Mouse (Mus musculus): ENCODE results near the gene Celf3.

Celf3 gene

DNA sequence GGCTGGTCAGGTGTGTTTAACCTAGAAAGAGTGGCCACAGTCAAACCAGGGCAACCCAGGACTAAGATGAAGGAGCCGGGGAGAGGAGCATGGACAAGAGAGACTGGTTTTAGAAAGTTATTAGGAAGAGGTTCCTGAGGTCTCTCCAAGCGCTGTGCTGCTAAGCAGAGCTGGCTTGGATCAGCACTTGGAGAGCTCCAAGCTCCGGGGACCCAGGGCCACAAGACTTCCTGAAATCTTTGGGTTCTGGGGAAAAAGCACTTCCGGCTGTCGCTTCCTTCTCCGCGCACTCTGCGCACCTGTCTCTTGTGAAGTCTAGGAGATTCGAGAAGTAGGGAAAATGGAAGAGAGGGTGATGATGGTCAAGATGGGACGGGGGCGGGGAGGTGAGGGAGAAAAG is 1.5 kb downstream of the Celf3 start:
- DNase-seq (ENCODE audit: low read depth, low spot score): no peak

- no peak for DNase-seq (ENCODE audit: low read depth, low spot score)
Observed at GRCm38 (mm10) chr3:94480291-94480884, 2.3 kb downstream of the Celf3 start, which contains the start of gene Riiad1. Riiad1 (minus strand) TSS chr3:94480341.

DNA sequence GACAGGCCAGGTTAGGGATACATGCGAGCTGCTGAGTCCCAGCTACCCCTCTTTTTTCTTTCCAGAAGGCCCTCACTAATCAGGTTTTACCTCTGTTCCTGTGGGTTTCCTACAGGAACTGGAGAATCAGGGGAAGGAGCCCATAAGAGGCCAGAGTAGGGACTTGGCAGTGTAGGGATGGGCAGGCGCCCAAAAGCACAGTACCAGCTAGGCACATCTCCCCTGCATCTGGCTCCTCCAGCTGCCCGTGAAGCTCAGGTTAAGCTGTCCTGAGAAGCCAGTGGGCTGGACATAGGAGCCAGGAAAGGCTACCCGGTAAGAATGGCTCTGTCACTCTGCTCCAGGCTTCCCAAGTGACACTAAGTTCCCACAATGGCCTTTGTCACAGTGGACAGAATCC is 3.3 kb downstream of the Celf3 start:
- DNase-seq (ENCODE audit: low read depth, low spot score): no peak

GRCm38 (mm10) chr3:94482764-94483385 is 4.8 kb downstream of the Celf3 start:
- DNase-seq (ENCODE audit: low read depth, low spot score): peak; percentile 21

DNA sequence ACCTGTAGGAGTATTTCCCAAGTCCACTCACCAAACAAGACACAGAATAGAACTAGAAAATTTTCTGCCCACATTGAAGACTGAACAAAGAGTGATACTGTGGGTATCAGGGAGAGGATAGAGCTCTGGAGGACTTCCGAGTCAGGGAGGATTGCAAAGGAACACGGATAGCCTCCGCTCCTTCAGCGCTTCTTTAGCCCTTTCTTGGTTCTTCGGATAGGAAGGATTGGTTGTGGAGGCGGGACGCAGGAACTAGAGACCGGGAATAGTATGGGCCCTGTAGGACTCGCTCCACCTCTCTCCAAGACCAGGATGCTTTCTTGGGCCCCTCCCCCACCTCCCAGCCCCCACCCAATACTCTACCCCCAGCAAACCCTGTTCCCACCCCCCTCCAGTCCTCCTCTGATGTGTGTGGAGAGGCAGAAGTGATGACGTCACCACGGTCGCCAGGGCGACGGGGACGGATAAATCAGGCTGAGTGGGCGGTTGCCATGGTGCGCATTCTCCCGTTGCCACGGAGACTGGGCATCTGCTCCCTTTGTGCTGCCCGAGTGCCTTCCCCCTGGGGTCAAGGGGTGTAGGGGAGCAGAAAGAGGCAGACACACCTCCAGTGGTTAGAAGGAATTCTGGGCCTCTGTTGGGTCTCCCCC is 5.8 kb downstream of the Celf3 start:
- peak; percentile 58 for DNase-seq (ENCODE audit: low read depth, low spot score)

DNA sequence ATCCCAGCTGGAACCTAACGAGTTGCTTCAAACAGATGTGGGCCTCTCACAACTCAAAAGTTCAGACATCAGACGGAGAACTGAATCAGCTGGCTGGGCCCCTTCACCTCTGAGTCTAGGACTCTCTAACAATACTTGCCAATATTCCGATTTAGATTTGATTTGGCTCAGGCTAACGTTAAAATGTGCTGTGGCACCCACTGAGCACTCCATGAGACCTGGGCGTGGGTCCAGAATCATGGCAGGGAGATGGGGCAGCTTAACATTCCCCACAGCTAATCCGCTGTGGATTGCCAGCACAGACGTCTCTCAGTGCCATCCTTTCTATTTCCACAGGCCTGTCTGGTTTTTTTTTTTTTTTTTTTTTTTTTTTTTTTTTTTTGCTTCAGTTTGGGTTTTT is 7.8 kb downstream of the Celf3 start:
- no peak for DNase-seq (ENCODE audit: low read depth, low spot score)

GRCm38 (mm10) chr3:94487581-94487980 is 9.5 kb downstream of the Celf3 start:
- DNase-seq (ENCODE audit: low read depth, low spot score): no peak

DNA sequence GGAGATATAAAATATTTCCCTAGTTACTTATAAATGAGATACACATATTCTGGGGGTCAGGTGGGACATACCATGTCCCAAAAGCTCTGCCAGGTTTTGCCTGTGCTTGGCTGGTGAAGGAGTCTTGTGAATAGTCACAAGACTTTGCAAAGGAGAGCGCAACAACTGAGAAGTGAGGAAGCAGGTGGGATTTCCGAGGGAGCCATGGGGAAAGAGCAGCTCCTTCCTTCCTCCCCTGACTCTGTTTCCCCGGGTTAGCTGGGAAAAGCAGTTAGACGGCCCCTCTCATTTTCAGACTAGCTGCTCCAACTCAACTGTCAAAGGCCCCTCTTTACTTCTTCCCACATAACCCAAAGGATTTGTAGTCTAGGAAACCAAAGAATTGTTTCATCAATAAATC is 19.1 kb downstream of the Celf3 start:
- DNase-seq (ENCODE audit: low read depth, low spot score): no peak

DNA sequence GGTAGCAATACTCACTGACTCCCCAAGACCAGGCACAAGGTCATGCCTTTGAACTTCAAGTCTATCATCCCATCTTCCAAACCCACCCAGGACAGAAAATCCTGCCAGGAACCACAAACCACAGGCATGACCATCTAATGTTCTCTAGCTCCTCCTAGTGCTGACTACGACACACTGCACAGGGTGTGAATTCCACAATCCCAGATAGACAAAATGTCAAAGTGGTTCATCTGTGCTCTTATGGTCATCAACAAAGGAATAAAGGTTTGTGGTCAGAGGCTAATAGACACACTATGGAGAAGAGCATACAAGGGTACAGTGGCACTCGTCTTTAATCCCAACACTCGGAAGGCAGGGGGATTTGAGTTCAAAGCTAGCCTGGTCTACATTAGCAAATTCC is 24.1 kb downstream of the Celf3 start:
- no peak for DNase-seq (ENCODE audit: low read depth, low spot score)

DNA sequence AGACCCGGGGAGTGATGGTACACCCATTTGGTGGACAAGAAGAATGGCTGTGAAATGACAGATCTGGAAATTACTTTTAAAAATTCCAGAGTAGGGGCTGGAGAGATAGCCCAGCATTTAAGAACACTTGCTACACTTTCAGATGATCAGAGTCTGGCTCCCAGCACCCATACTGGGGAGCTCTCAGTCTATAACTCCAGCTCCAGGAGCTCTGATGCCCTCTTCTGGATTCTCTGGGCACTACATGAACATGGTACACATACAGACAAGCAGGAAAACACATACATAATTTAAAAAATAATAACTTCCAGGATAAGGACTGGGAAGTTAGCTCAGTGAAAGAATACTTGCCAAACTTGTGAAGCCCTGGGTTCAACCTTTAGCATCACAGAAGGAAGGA is 28.6 kb downstream of the Celf3 start:
- no peak for DNase-seq (ENCODE audit: low read depth, low spot score)

- no peak for DNase-seq (ENCODE audit: low read depth, low spot score)
Observed at GRCm38 (mm10) chr3:94526731-94527130, 48.6 kb downstream of the Celf3 start.

DNA sequence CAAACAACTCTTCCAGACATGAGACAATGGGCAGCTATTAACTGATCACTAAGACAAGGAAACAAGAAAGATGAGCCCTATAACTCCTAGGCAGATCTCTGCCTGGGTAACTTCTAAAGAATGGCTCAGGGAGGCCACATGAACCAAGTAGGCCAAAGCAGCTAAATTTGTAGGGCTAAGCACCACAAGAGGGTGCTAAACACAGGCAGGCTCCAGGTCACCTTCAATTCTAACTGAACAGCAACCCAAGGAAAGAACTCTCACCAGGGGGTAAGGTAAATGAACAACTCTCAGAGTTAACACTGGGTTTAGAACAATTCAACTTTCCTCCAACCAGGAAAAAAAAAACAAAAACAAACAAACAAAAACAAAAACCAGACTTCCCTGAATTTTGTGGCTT is 55.9 kb downstream of the Celf3 start:
- DNase-seq (ENCODE audit: low read depth, low spot score): peak; percentile 36

DNA sequence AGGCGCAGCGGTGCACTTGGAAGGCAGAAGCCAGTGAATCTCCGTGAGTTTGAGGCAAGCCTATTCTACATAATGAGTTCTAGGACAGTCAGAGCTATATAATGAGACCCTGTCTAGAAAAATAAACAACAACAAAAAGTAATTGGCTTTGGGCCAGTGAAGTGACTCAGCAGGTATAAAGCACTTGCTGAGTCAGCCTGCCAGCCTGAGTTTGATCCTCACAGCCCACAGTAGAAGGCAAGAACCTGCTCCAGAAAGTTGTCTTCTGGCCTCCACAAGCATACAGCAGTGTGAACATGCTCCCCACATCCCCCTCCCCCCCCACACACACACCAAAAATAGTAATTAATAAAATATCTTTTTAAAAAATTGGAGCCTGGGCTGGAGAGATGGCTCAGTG is 59.1 kb downstream of the Celf3 start:
- no peak for DNase-seq (ENCODE audit: low read depth, low spot score)
